Mouse (Mus musculus): ENCODE measurements around the gene Rnf5. TPM values are rescaled to one million over a fixed set of nuclear protein-coding genes. Genes with fewer than 3 reads are reported as not detected.

Gene Rnf5
- polyA plus RNA-seq, 1 experiment from 2014 or later = 165 TPM

DNA sequence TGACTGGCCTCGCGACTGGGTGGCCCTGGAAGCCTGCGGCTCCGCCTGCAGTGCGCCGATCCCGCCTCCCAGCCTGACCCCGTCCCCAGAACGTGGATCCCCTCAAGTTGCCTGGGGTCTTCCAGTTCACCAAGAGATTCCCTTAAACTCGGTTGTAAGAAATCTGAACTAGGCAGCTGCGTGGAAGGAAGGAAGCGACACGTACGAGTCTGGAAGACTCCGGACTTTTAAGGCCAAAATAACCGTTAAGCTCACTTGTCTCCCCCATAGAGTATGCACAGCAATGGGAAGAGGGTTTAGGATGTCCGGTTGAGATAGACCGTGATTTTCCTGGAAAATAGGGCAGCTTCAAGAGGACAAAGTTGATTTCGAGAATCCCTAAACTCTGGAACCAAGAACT is 15.7 kb downstream of the Rnf5 start:
- peak overlapping the region; percentile 96 for H3K9ac ChIP-seq
- H3K27ac ChIP-seq = peak overlapping the region; percentile 94
- no peaks in the 10 kb centered on the region for H3K36me3 ChIP-seq
- H3K27me3 ChIP-seq (replicated peaks) = no peaks in the 10 kb centered on the region
- peak overlapping the region; percentile 82 for H3K4me2 ChIP-seq (replicated peaks)
- peaks cover 43% of the 10 kb centered on the region for H3K4me1 ChIP-seq (replicated peaks)
- peak overlapping the region; percentile 65 for H3K4me3 ChIP-seq (replicated peaks)
- no peak for ATAC-seq
- 3% methylated on average over 19 of the region's 19 CpGs for WGBS
- no peaks in the 10 kb centered on the region for H3K9me3 ChIP-seq

GRCm38 (mm10) chr17:34587423-34587811 is 16.1 kb downstream of the Rnf5 start:
- peak overlapping the region; percentile 96 for H3K9ac ChIP-seq
- H3K27ac ChIP-seq = peak overlapping the region; percentile 94
- under 1% methylated on average over 50 of the region's 50 CpGs for WGBS
- H3K4me2 ChIP-seq (replicated peaks) = peak overlapping the region; percentile 82
- H3K4me3 ChIP-seq (replicated peaks) = peak overlapping the region; percentile 65
- peaks cover 43% of the 10 kb centered on the region for H3K4me1 ChIP-seq (replicated peaks)
- ATAC-seq = peak; percentile 90
- H3K9me3 ChIP-seq = no peaks in the 10 kb centered on the region
- H3K27me3 ChIP-seq (replicated peaks) = no peaks in the 10 kb centered on the region
- no peaks in the 10 kb centered on the region for H3K36me3 ChIP-seq

DNA sequence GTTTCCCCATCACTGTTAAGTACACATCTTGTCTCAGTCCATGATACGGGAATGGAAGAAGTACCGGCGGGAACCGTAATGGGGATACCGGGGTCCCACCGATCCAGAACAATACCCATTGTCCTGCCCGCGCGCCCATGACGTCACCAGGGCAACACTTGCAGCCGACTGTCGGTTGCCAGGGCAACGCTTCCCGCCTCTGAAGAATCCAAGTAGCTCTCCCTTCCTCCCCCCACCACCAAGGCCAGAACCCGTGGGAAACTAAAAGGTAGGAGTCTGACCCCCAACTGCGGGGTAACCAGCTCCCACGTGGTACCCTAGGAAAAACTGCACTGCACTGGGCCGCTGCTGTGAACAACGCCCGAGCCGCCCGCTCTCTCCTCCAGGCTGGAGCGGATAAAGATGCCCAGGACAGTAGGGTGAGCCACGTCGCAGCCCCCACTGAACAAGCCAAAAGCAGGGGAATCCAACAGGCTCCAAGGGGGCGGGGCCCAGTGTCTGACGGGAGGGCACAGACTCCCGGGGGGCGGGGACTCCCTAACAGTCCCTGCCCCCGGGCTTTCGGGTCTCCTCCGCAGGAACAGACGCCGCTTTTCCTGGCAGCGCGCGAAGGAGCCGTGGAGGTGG is 16.6 kb downstream of the Rnf5 start:
- Histone ChIP-seq H3K9ac (peak overlapping the region; percentile 96), H3K27me3 (replicated peaks) (no peaks in the 10 kb centered on the region), H3K4me1 (replicated peaks) (peaks cover 43% of the 10 kb centered on the region), H3K9me3 (no peaks in the 10 kb centered on the region), H3K4me3 (replicated peaks) (peak overlapping the region; percentile 65), H3K4me2 (replicated peaks) (peak overlapping the region; percentile 82), H3K27ac (peak overlapping the region; percentile 94), H3K36me3 (no peaks in the 10 kb centered on the region)
- WGBS = under 1% methylated on average over 38 of the region's 38 CpGs
- peak; percentile 88 for ATAC-seq

- Histone ChIP-seq H3K27ac (peak overlapping the region; percentile 94), H3K4me3 (replicated peaks) (peak overlapping the region; percentile 65), H3K4me1 (replicated peaks) (peaks cover 36% of the 10 kb centered on the region), H3K9me3 (no peaks in the 10 kb centered on the region), H3K36me3 (no peaks in the 10 kb centered on the region), H3K9ac (peak overlapping the region; percentile 96), H3K27me3 (replicated peaks) (no peaks in the 10 kb centered on the region), H3K4me2 (replicated peaks) (peak overlapping the region; percentile 82)
- no peak for ATAC-seq
- 31% methylated on average over 32 of the region's 32 CpGs for WGBS
Measured at GRCm38 (mm10) chr17:34585877-34586771, 17.4 kb downstream of the Rnf5 start.

DNA sequence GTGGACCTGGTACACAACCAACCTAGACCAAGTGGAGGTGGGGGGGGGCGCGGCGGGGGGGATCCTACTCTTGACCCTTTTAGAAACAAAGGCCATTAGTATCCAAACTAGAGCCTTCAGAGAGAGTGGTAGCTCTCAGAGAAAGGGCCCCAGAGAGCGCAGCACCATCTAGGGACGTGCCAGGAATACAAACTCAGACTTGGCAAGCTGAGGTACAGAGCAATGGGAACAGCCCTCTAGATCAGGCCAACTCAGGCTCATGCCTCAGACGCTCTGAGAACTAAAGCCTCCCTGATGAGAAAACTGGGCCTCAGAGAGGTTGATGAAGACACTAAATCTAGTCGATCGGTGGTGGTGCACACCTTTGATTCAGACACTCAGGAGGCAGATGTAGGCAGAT is 18.4 kb downstream of the Rnf5 start:
- Histone ChIP-seq H3K4me1 (replicated peaks) (peaks cover 26% of the 10 kb centered on the region), H3K9ac (no peak overlapping the region), H3K27ac (no peak overlapping the region), H3K9me3 (no peaks in the 10 kb centered on the region), H3K4me3 (replicated peaks) (no peak overlapping the region), H3K27me3 (replicated peaks) (no peaks in the 10 kb centered on the region), H3K4me2 (replicated peaks) (no peak overlapping the region), H3K36me3 (no peaks in the 10 kb centered on the region)
- ATAC-seq = no peak
- 88% methylated on average over 8 of the region's 8 CpGs for WGBS

GRCm38 (mm10) chr17:34583819-34584218 is 19.7 kb downstream of the Rnf5 start:
- no peaks in the 10 kb centered on the region for H3K36me3 ChIP-seq
- no peak for ATAC-seq
- no peak overlapping the region for H3K4me2 ChIP-seq (replicated peaks)
- H3K27ac ChIP-seq = no peak overlapping the region
- 88% methylated on average over 8 of the region's 8 CpGs for WGBS
- peaks cover 16% of the 10 kb centered on the region for H3K4me1 ChIP-seq (replicated peaks)
- no peak overlapping the region for H3K4me3 ChIP-seq (replicated peaks)
- no peaks in the 10 kb centered on the region for H3K27me3 ChIP-seq (replicated peaks)
- H3K9ac ChIP-seq = no peak overlapping the region
- no peaks in the 10 kb centered on the region for H3K9me3 ChIP-seq

- Histone ChIP-seq H3K4me1 (replicated peaks) (peaks cover 11% of the 10 kb centered on the region), H3K4me3 (replicated peaks) (no peak overlapping the region), H3K9ac (no peak overlapping the region), H3K4me2 (replicated peaks) (no peak overlapping the region), H3K9me3 (no peaks in the 10 kb centered on the region), H3K27me3 (replicated peaks) (no peaks in the 10 kb centered on the region), H3K36me3 (no peaks in the 10 kb centered on the region), H3K27ac (no peak overlapping the region)
- no peak for ATAC-seq
- WGBS = 55% methylated on average over 7 of the region's 7 CpGs
Measured at GRCm38 (mm10) chr17:34583397-34583796, 20.1 kb downstream of the Rnf5 start.

- no peak overlapping the region for H3K27ac ChIP-seq
- peaks cover 8% of the 10 kb centered on the region; the same call in 1 of the 2 replicates for H3K4me1 ChIP-seq (replicated peaks)
- H3K9ac ChIP-seq = no peak overlapping the region
Measured at GRCm38 (mm10) chr17:34582528-34582927, 21.0 kb downstream of the Rnf5 start.

DNA sequence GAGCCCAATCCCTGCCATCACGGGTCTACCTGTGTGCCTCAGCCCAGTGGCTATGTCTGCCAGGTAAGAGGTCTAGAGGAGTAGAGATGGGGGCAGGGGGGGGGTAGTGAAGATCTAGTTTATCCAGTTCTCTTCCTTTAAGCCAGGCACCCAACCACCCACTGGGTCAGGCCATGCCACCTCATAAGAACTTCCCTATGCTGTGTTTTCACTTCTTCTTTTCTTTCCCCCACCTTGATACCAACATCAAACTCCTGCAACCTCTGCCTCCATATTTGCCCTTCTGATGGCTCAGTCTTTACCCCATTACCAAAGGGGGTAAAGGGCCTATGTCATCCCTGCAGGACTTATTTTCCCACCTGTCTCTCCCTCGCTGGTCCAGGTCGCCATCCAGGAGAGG is 25.4 kb downstream of the Rnf5 start:
- no peak for ATAC-seq
- Histone ChIP-seq H3K4me2 (replicated peaks) (no peak overlapping the region), H3K4me3 (replicated peaks) (no peak overlapping the region), H3K27me3 (replicated peaks) (no peaks in the 10 kb centered on the region), H3K4me1 (replicated peaks) (peaks cover 7% of the 10 kb centered on the region; the same call in 1 of the 2 replicates), H3K27ac (no peak overlapping the region), H3K9me3 (no peaks in the 10 kb centered on the region), H3K36me3 (no peaks in the 10 kb centered on the region), H3K9ac (no peak overlapping the region)
- WGBS = 93% methylated on average over 3 of the region's 3 CpGs

More at GRCm38 (mm10) chr17:34582528-34582927, 21.0 kb downstream of the Rnf5 start:
- Histone ChIP-seq H3K27me3 (replicated peaks) (no peaks in the 10 kb centered on the region), H3K4me3 (replicated peaks) (no peak overlapping the region), H3K4me2 (replicated peaks) (no peak overlapping the region), H3K36me3 (no peaks in the 10 kb centered on the region), H3K9me3 (no peaks in the 10 kb centered on the region)
- no peak for ATAC-seq
- WGBS = 82% methylated on average over 12 of the region's 12 CpGs

DNA sequence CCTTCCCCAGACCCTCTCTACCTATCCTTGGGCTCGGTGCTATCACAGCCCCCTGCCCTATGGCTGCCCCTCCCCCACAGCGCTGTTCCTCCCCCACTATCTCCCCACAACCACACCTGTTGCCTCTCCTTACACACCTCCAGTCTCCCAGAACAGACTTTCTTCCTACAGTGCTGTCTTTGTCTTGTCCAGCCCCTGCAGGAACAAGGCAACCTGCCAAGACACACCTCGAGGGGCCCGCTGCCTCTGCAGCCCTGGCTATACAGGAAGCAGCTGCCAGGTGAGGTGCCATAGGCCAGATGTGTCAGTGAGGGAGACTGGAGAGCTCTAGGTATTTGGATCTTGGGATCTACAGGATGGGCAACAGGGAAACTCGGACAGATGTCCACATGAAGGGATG is 26.9 kb downstream of the Rnf5 start:
- H3K9ac ChIP-seq = no peak overlapping the region
- 60% methylated on average over 5 of the region's 5 CpGs for WGBS

DNA sequence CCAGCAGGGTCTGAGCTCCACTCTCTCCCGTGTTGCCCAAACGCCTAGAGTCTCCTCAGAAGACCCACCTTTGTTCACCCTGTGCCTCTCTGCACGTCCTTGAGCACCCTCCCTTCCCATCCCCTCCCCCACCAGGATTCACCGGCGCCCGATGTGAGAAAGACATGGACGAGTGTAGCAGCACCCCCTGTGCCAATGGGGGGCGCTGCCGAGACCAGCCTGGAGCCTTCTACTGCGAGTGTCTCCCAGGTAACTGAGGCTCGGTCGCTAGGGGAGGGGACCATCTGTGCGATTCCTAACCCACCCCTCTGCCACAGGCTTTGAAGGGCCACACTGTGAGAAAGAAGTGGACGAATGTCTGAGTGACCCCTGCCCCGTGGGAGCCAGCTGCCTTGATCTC is 31.1 kb downstream of the Rnf5 start:
- Histone ChIP-seq H3K4me1 (replicated peaks) (peaks cover 9% of the 10 kb centered on the region; the same call in 1 of the 2 replicates), H3K4me2 (replicated peaks) (no peak overlapping the region), H3K27ac (no peak overlapping the region), H3K4me3 (replicated peaks) (no peak overlapping the region), H3K27me3 (replicated peaks) (no peaks in the 10 kb centered on the region), H3K36me3 (no peaks in the 10 kb centered on the region), H3K9ac (no peak overlapping the region), H3K9me3 (no peaks in the 10 kb centered on the region)
- ATAC-seq = no peak
- WGBS = 12% methylated on average over 15 of the region's 15 CpGs

More for the DNA sequence above, 26.9 kb downstream of the Rnf5 start:
- Histone ChIP-seq H3K4me2 (replicated peaks) (no peak overlapping the region), H3K27me3 (replicated peaks) (no peaks in the 10 kb centered on the region), H3K36me3 (no peaks in the 10 kb centered on the region), H3K4me3 (replicated peaks) (no peak overlapping the region), H3K4me1 (replicated peaks) (peaks cover 9% of the 10 kb centered on the region; the same call in 1 of the 2 replicates), H3K9me3 (no peaks in the 10 kb centered on the region), H3K27ac (peak overlapping the region; percentile 66)
- ATAC-seq = peak; percentile 89

- Histone ChIP-seq H3K9ac (no peak overlapping the region), H3K4me2 (replicated peaks) (no peak overlapping the region), H3K4me3 (replicated peaks) (no peak overlapping the region), H3K27ac (no peak overlapping the region), H3K36me3 (no peaks in the 10 kb centered on the region), H3K4me1 (replicated peaks) (peaks cover 9% of the 10 kb centered on the region; the same call in 1 of the 2 replicates), H3K27me3 (replicated peaks) (no peaks in the 10 kb centered on the region), H3K9me3 (no peaks in the 10 kb centered on the region)
- WGBS = 20% methylated on average over 5 of the region's 5 CpGs
- ATAC-seq = no peak
Measured at GRCm38 (mm10) chr17:34571875-34572274, 31.6 kb downstream of the Rnf5 start.

All from intestine, embryonic 15.5 days (tissue).